15 mouse cellular contexts compared by ENCODE assay signal in the genomic region with DNA sequence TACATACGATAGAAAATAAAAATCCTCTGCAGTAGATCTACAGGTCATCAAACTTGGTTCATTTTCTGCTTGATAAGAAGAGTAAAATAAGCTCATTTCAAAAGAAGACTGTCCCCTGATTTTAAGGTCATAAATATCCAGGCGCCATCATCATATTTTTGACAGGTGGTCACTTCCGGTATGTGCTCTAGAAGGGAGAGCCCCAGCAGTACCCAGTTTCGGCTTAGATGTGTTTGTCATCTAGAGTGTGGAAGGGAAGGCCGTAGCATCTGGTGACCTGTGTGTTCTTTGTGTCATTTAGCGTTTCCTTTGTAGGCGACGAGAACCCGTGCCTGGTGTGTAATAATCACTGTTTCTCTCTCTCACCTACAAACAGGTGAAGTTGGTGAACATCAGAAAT.
"Had no signal": no experiment of that assay in that cellular context is flagged by ENCODE, and none has a peak within 500 bp of the region (broad histone marks: within the 10 kb centered on the region; RNA-seq: fewer than 3 reads in every experiment).

No protein-coding gene starts in this region.

- DNase-seq: lung, postnatal 10 days; lung, postnatal 4 days; right cerebral cortex, adult 18-20 months; right cerebral cortex, postnatal 25 days; right cerebral cortex, postnatal 4 days; spleen, adult 18-20 months; thymus, adult 18-20 months; thymus, postnatal 14 days; thymus, postnatal 36 days had no signal

- H3K9ac ChIP-seq: lung, embryonic 14.5 days; midbrain, embryonic 12.5 days; neural tube, embryonic 13.5 days; neural tube, embryonic 15.5 days had no signal

- H3K27me3 ChIP-seq: midbrain, embryonic 12.5 days; neural tube, embryonic 13.5 days; neural tube, embryonic 15.5 days had no signal

- H3K4me1 ChIP-seq: midbrain, embryonic 12.5 days had no signal

- H3K9me3 ChIP-seq: midbrain, embryonic 10.5 days; midbrain, embryonic 12.5 days; neural tube, embryonic 13.5 days; neural tube, embryonic 15.5 days had no signal

- H3K4me3 ChIP-seq: midbrain, embryonic 10.5 days; midbrain, embryonic 12.5 days; myocyte; neural tube, embryonic 13.5 days; neural tube, embryonic 15.5 days had no signal

- H3K36me3 ChIP-seq: midbrain, embryonic 12.5 days; neural tube, embryonic 15.5 days had no signal

- H3K27ac ChIP-seq: midbrain, embryonic 10.5 days; midbrain, embryonic 12.5 days; neural tube, embryonic 13.5 days; neural tube, embryonic 15.5 days had no signal

- H3K4me2 ChIP-seq: lung, embryonic 14.5 days; midbrain, embryonic 12.5 days; neural tube, embryonic 13.5 days; neural tube, embryonic 15.5 days had no signal
